Mouse (Mus musculus): ENCODE data around the gene Xrcc4. TPM values are rescaled to one million over a fixed set of nuclear protein-coding genes. Genes with fewer than 3 reads are reported as not detected.

The Xrcc4 gene
- polyA plus RNA-seq, 1 experiment from 2014 or later, result 15.7 TPM

- DNase-seq (ENCODE audit: low spot score), result no peak
- WGBS, result 83% methylated on average over 6 of the region's 6 CpGs
- H3K36me3 ChIP-seq (replicated peaks; ENCODE audit: control insufficient read depth, insufficient read depth), result no peaks in the 10 kb centered on the region
- H3K4me1 ChIP-seq (replicated peaks; ENCODE audit: control insufficient read depth, insufficient read depth, low read length), result no peaks in the 10 kb centered on the region
- no peak overlapping the region for H3K9ac ChIP-seq
- no peak overlapping the region for H3K27ac ChIP-seq
- ATAC-seq (ENCODE audit: low FRiP score), result no peak
- H3K27me3 ChIP-seq (ENCODE audit: control insufficient read depth, insufficient read depth, low read length), result no peaks in the 10 kb centered on the region
- no peak overlapping the region for H3K4me3 ChIP-seq (replicated peaks; ENCODE audit: low read length)
- no peaks in the 10 kb centered on the region for H3K9me3 ChIP-seq (ENCODE audit: control insufficient read depth, low read length)
- H3K4me2 ChIP-seq (replicated peaks), result no peak overlapping the region
Observed at GRCm38 (mm10) chr13:90051735-90052134, 37.7 kb downstream of the Xrcc4 start.

- Histone ChIP-seq H3K36me3 (replicated peaks; ENCODE audit: control insufficient read depth, insufficient read depth) (no peaks in the 10 kb centered on the region), H3K4me3 (replicated peaks; ENCODE audit: low read length) (no peak overlapping the region), H3K27me3 (ENCODE audit: control insufficient read depth, insufficient read depth, low read length) (no peaks in the 10 kb centered on the region), H3K4me1 (replicated peaks; ENCODE audit: control insufficient read depth, insufficient read depth, low read length) (no peaks in the 10 kb centered on the region), H3K4me2 (replicated peaks) (no peak overlapping the region), H3K9me3 (ENCODE audit: control insufficient read depth, low read length) (no peaks in the 10 kb centered on the region), H3K9ac (no peak overlapping the region), H3K27ac (no peak overlapping the region)
- no peak for DNase-seq (ENCODE audit: low spot score)
- no peak for ATAC-seq (ENCODE audit: low FRiP score)
- 34% methylated on average over 2 of the region's 2 CpGs for WGBS
Observed at GRCm38 (mm10) chr13:90039613-90040012, 49.8 kb downstream of the Xrcc4 start.

GRCm38 (mm10) chr13:90032977-90033376, 56.4 kb downstream of the Xrcc4 start:
- Histone ChIP-seq H3K9ac (no peak overlapping the region), H3K36me3 (replicated peaks; ENCODE audit: control insufficient read depth, insufficient read depth) (no peaks in the 10 kb centered on the region), H3K9me3 (ENCODE audit: control insufficient read depth, low read length) (no peaks in the 10 kb centered on the region), H3K4me1 (replicated peaks; ENCODE audit: control insufficient read depth, insufficient read depth, low read length) (no peaks in the 10 kb centered on the region), H3K4me3 (replicated peaks; ENCODE audit: low read length) (no peak overlapping the region), H3K27me3 (ENCODE audit: control insufficient read depth, insufficient read depth, low read length) (no peaks in the 10 kb centered on the region), H3K27ac (no peak overlapping the region), H3K4me2 (replicated peaks) (no peak overlapping the region)
- ATAC-seq (ENCODE audit: low FRiP score) (no peak), DNase-seq (ENCODE audit: low spot score) (no peak)
- 78% methylated on average over 4 of the region's 4 CpGs for WGBS

GRCm38 (mm10) chr13:90032523-90032922, 56.9 kb downstream of the Xrcc4 start:
- H3K27me3 ChIP-seq (ENCODE audit: control insufficient read depth, insufficient read depth, low read length), result no peaks in the 10 kb centered on the region
- WGBS, result 57% methylated on average over 2 of the region's 2 CpGs
- H3K4me3 ChIP-seq (replicated peaks; ENCODE audit: low read length), result no peak overlapping the region
- H3K36me3 ChIP-seq (replicated peaks; ENCODE audit: control insufficient read depth, insufficient read depth), result no peaks in the 10 kb centered on the region
- H3K4me2 ChIP-seq (replicated peaks), result no peak overlapping the region
- no peak for DNase-seq (ENCODE audit: low spot score)
- H3K27ac ChIP-seq, result no peak overlapping the region
- H3K4me1 ChIP-seq (replicated peaks; ENCODE audit: control insufficient read depth, insufficient read depth, low read length), result no peaks in the 10 kb centered on the region
- no peak overlapping the region for H3K9ac ChIP-seq
- no peaks in the 10 kb centered on the region for H3K9me3 ChIP-seq (ENCODE audit: control insufficient read depth, low read length)
- no peak for ATAC-seq (ENCODE audit: low FRiP score)

- ATAC-seq (ENCODE audit: low FRiP score) (no peak), DNase-seq (ENCODE audit: low spot score) (no peak)
- H3K9ac ChIP-seq, result no peak overlapping the region
- no peaks in the 10 kb centered on the region for H3K36me3 ChIP-seq (replicated peaks; ENCODE audit: control insufficient read depth, insufficient read depth)
- H3K4me3 ChIP-seq (replicated peaks; ENCODE audit: low read length), result no peak overlapping the region
- H3K4me1 ChIP-seq (replicated peaks; ENCODE audit: control insufficient read depth, insufficient read depth, low read length), result no peaks in the 10 kb centered on the region
- WGBS, result 83% methylated on average over 3 of the region's 3 CpGs
- H3K27me3 ChIP-seq (ENCODE audit: control insufficient read depth, insufficient read depth, low read length), result no peaks in the 10 kb centered on the region
- no peak overlapping the region for H3K27ac ChIP-seq
- no peaks in the 10 kb centered on the region for H3K9me3 ChIP-seq (ENCODE audit: control insufficient read depth, low read length)
- no peak overlapping the region for H3K4me2 ChIP-seq (replicated peaks)
Observed at GRCm38 (mm10) chr13:90030911-90031310, 58.5 kb downstream of the Xrcc4 start.

GRCm38 (mm10) chr13:90012620-90013019, 76.8 kb downstream of the Xrcc4 start:
- no peak for ATAC-seq (ENCODE audit: low FRiP score)
- Histone ChIP-seq H3K9me3 (ENCODE audit: control insufficient read depth, low read length) (no peaks in the 10 kb centered on the region), H3K9ac (no peak overlapping the region), H3K27ac (no peak overlapping the region), H3K36me3 (replicated peaks; ENCODE audit: control insufficient read depth, insufficient read depth) (no peaks in the 10 kb centered on the region), H3K4me3 (replicated peaks; ENCODE audit: low read length) (no peak overlapping the region), H3K4me1 (replicated peaks; ENCODE audit: control insufficient read depth, insufficient read depth, low read length) (no peaks in the 10 kb centered on the region), H3K27me3 (ENCODE audit: control insufficient read depth, insufficient read depth, low read length) (no peaks in the 10 kb centered on the region), H3K4me2 (replicated peaks) (no peak overlapping the region)
- 58% methylated on average over 3 of the region's 3 CpGs for WGBS
- no peak for DNase-seq (ENCODE audit: low spot score)

GRCm38 (mm10) chr13:90012198-90012597, 77.2 kb downstream of the Xrcc4 start:
- DNase-seq (ENCODE audit: low spot score) (no peak), ATAC-seq (ENCODE audit: low FRiP score) (no peak)
- Histone ChIP-seq H3K9ac (no peak overlapping the region), H3K4me1 (replicated peaks; ENCODE audit: control insufficient read depth, insufficient read depth, low read length) (no peaks in the 10 kb centered on the region), H3K36me3 (replicated peaks; ENCODE audit: control insufficient read depth, insufficient read depth) (no peaks in the 10 kb centered on the region), H3K9me3 (ENCODE audit: control insufficient read depth, low read length) (no peaks in the 10 kb centered on the region), H3K4me2 (replicated peaks) (no peak overlapping the region), H3K4me3 (replicated peaks; ENCODE audit: low read length) (no peak overlapping the region), H3K27me3 (ENCODE audit: control insufficient read depth, insufficient read depth, low read length) (no peaks in the 10 kb centered on the region), H3K27ac (no peak overlapping the region)
- 74% methylated on average over 8 of the region's 8 CpGs for WGBS

- DNase-seq (ENCODE audit: low spot score) (no peak), ATAC-seq (ENCODE audit: low FRiP score) (0 out of 2 replicates have a peak, but pooled peaks have one; percentile 34)
Observed at GRCm38 (mm10) chr13:90011129-90011528, 78.3 kb downstream of the Xrcc4 start.

GRCm38 (mm10) chr13:90009786-90010185, 79.6 kb downstream of the Xrcc4 start:
- Histone ChIP-seq H3K27ac (no peak overlapping the region), H3K27me3 (ENCODE audit: control insufficient read depth, insufficient read depth, low read length) (no peaks in the 10 kb centered on the region), H3K4me1 (replicated peaks; ENCODE audit: control insufficient read depth, insufficient read depth, low read length) (no peaks in the 10 kb centered on the region), H3K4me2 (replicated peaks) (no peak overlapping the region), H3K9ac (no peak overlapping the region), H3K9me3 (ENCODE audit: control insufficient read depth, low read length) (no peaks in the 10 kb centered on the region), H3K4me3 (replicated peaks; ENCODE audit: low read length) (no peak overlapping the region), H3K36me3 (replicated peaks; ENCODE audit: control insufficient read depth, insufficient read depth) (no peaks in the 10 kb centered on the region)
- no peak for ATAC-seq (ENCODE audit: low FRiP score)
- no peak for DNase-seq (ENCODE audit: low spot score)

More at GRCm38 (mm10) chr13:90011129-90011528, 78.3 kb downstream of the Xrcc4 start:
- WGBS, result 80% methylated on average over 8 of the region's 8 CpGs
- no peak overlapping the region for H3K27ac ChIP-seq
- no peaks in the 10 kb centered on the region for H3K4me1 ChIP-seq (replicated peaks; ENCODE audit: control insufficient read depth, insufficient read depth, low read length)
- H3K4me3 ChIP-seq (replicated peaks; ENCODE audit: low read length), result no peak overlapping the region
- no peaks in the 10 kb centered on the region for H3K9me3 ChIP-seq (ENCODE audit: control insufficient read depth, low read length)
- no peak overlapping the region for H3K4me2 ChIP-seq (replicated peaks)
- no peaks in the 10 kb centered on the region for H3K27me3 ChIP-seq (ENCODE audit: control insufficient read depth, insufficient read depth, low read length)
- no peak overlapping the region for H3K9ac ChIP-seq
- no peaks in the 10 kb centered on the region for H3K36me3 ChIP-seq (replicated peaks; ENCODE audit: control insufficient read depth, insufficient read depth)

GRCm38 (mm10) chr13:90005561-90005960, 83.8 kb downstream of the Xrcc4 start:
- 98% methylated on average over 1 of the region's 1 CpGs for WGBS

More at GRCm38 (mm10) chr13:90005561-90005960, 83.8 kb downstream of the Xrcc4 start:
- Histone ChIP-seq H3K4me1 (replicated peaks; ENCODE audit: control insufficient read depth, insufficient read depth, low read length) (no peaks in the 10 kb centered on the region), H3K27me3 (ENCODE audit: control insufficient read depth, insufficient read depth, low read length) (no peaks in the 10 kb centered on the region), H3K27ac (no peak overlapping the region), H3K9me3 (ENCODE audit: control insufficient read depth, low read length) (no peaks in the 10 kb centered on the region), H3K9ac (no peak overlapping the region), H3K36me3 (replicated peaks; ENCODE audit: control insufficient read depth, insufficient read depth) (no peaks in the 10 kb centered on the region), H3K4me3 (replicated peaks; ENCODE audit: low read length) (no peak overlapping the region), H3K4me2 (replicated peaks) (no peak overlapping the region)
- DNase-seq (ENCODE audit: low spot score), result no peak
- no peak for ATAC-seq (ENCODE audit: low FRiP score)

Measured in hindbrain, embryonic 14.5 days (tissue).